Comparison of ENCODE assay signal across 23 mouse cellular contexts in genomic region chr1:98522977-98523376, GRCm38 (mm10).
DNase-seq lines count a peak whose midpoint lies in the region; ATAC-seq and TF ChIP-seq lines count a peak whose summit lies in the region.
"Had no signal": no experiment of that assay in that cellular context is flagged by ENCODE, and none has a peak within 500 bp of the region (broad histone marks: within the 10 kb centered on the region; RNA-seq: fewer than 3 reads in every experiment).

No protein-coding gene starts in this region.

- H3K27me3 ChIP-seq in forebrain, embryonic 13.5 days: no peaks in the 10 kb centered on the region
- H3K27me3 ChIP-seq in forebrain, embryonic 10.5 days (ENCODE audit: poor library complexity, severe bottlenecking): no peaks in the 10 kb centered on the region
- no peaks in the 10 kb centered on the region for H3K27me3 ChIP-seq in intestine, postnatal 0 days (replicated peaks; ENCODE audit: control insufficient read depth, insufficient read depth, low read length)
- no peaks in the 10 kb centered on the region for H3K27me3 ChIP-seq in intestine, embryonic 16.5 days (replicated peaks; ENCODE audit: control insufficient read depth, insufficient read depth, low read length)
- H3K27me3 ChIP-seq: CH12.LX; liver, embryonic 13.5 days; neural tube, embryonic 15.5 days had no signal

- no peaks in the 10 kb centered on the region for H3K36me3 ChIP-seq in forebrain, embryonic 13.5 days (ENCODE audit: poor library complexity, severe bottlenecking)
- H3K36me3 ChIP-seq in forebrain, embryonic 10.5 days (replicated peaks): no peaks in the 10 kb centered on the region
- H3K36me3 ChIP-seq in intestine, postnatal 0 days (ENCODE audit: control insufficient read depth, insufficient read depth): no peaks in the 10 kb centered on the region
- no peaks in the 10 kb centered on the region for H3K36me3 ChIP-seq in intestine, embryonic 16.5 days (ENCODE audit: control insufficient read depth, insufficient read depth, low read length)
- H3K36me3 ChIP-seq: heart, embryonic 10.5 days; liver, embryonic 13.5 days; neural tube, embryonic 15.5 days had no signal

- WGBS in forebrain, embryonic 13.5 days: 80% methylated on average over 2 of the region's 2 CpGs
- WGBS in forebrain, embryonic 10.5 days: 87% methylated on average over 2 of the region's 2 CpGs
- WGBS in intestine, postnatal 0 days: 83% methylated on average over 2 of the region's 2 CpGs
- 78% methylated on average over 2 of the region's 2 CpGs for WGBS in intestine, embryonic 16.5 days

- H3K27ac ChIP-seq in forebrain, embryonic 13.5 days: no peak overlapping the region
- H3K27ac ChIP-seq in forebrain, embryonic 10.5 days: no peak overlapping the region
- no peak overlapping the region for H3K27ac ChIP-seq in intestine, postnatal 0 days (ENCODE audit: low read depth, low read length)
- H3K27ac ChIP-seq in intestine, embryonic 16.5 days (ENCODE audit: low read length): no peak overlapping the region
- H3K27ac ChIP-seq: heart, embryonic 10.5 days; left cerebral cortex, adult 2 months; liver, embryonic 13.5 days; neural tube, embryonic 15.5 days had no signal

- H3K4me1 ChIP-seq in forebrain, embryonic 13.5 days: no peaks in the 10 kb centered on the region
- no peaks in the 10 kb centered on the region for H3K4me1 ChIP-seq in forebrain, embryonic 10.5 days
- no peaks in the 10 kb centered on the region for H3K4me1 ChIP-seq in intestine, postnatal 0 days (replicated peaks; ENCODE audit: control insufficient read depth, insufficient read depth, low read length)
- no peaks in the 10 kb centered on the region for H3K4me1 ChIP-seq in intestine, embryonic 16.5 days (ENCODE audit: control insufficient read depth, insufficient read depth, low read length)
- H3K4me1 ChIP-seq: heart, embryonic 10.5 days; liver, embryonic 13.5 days; neural tube, embryonic 15.5 days had no signal

- H3K4me2 ChIP-seq in forebrain, embryonic 13.5 days: no peak overlapping the region
- H3K4me2 ChIP-seq in intestine, postnatal 0 days (replicated peaks; ENCODE audit: low read depth): no peak overlapping the region
- H3K4me2 ChIP-seq in intestine, embryonic 16.5 days (ENCODE audit: low read depth, low read length): no peak overlapping the region
- H3K4me2 ChIP-seq: liver, embryonic 13.5 days; neural tube, embryonic 15.5 days had no signal

- H3K4me3 ChIP-seq in forebrain, embryonic 13.5 days: no peak overlapping the region
- no peak overlapping the region for H3K4me3 ChIP-seq in forebrain, embryonic 10.5 days
- H3K4me3 ChIP-seq in intestine, postnatal 0 days (ENCODE audit: low read depth, low read length): no peak overlapping the region
- H3K4me3 ChIP-seq in intestine, embryonic 16.5 days (ENCODE audit: low read length): no peak overlapping the region
- H3K4me3 ChIP-seq: heart, embryonic 10.5 days; left cerebral cortex, adult 2 months; liver, embryonic 13.5 days; neural tube, embryonic 15.5 days had no signal

- no peaks in the 10 kb centered on the region for H3K9me3 ChIP-seq in forebrain, embryonic 13.5 days (replicated peaks)
- H3K9me3 ChIP-seq in forebrain, embryonic 10.5 days: no peaks in the 10 kb centered on the region
- H3K9me3 ChIP-seq in intestine, postnatal 0 days (ENCODE audit: control insufficient read depth): no peaks in the 10 kb centered on the region
- no peaks in the 10 kb centered on the region for H3K9me3 ChIP-seq in intestine, embryonic 16.5 days (ENCODE audit: control insufficient read depth, low read length)
- H3K9me3 ChIP-seq: heart, embryonic 10.5 days; liver, embryonic 13.5 days; neural tube, embryonic 15.5 days had no signal

- no peak overlapping the region for H3K9ac ChIP-seq in forebrain, embryonic 13.5 days
- no peak overlapping the region for H3K9ac ChIP-seq in intestine, postnatal 0 days (ENCODE audit: low read depth, low read length)
- H3K9ac ChIP-seq in intestine, embryonic 16.5 days (ENCODE audit: low read depth, low read length): no peak overlapping the region
- H3K9ac ChIP-seq: liver, embryonic 13.5 days; neural tube, embryonic 15.5 days had no signal

- peak; percentile 41 for TF ChIP-seq CTCF in intestine, postnatal 0 days (IDR thresholded peaks at IDR 0.05; ENCODE audit: low read depth)

- peak; percentile 63; the same call in 1 of the 2 replicates for ATAC-seq in forebrain, embryonic 13.5 days
- no peak for ATAC-seq in intestine, postnatal 0 days
- ATAC-seq in intestine, embryonic 16.5 days: no peak

- no peak for DNase-seq in forebrain, embryonic 10.5 days (ENCODE audit: extremely low spot score, low spot score)
- DNase-seq in right cerebral cortex, postnatal 4 days: peak; percentile 2
- no peak for DNase-seq in right cerebral cortex, adult 2 months (ENCODE audit: low spot score in 2 of 2)
- DNase-seq in lung, postnatal 14 days: no peak
- DNase-seq in urinary bladder, postnatal 25 days (ENCODE audit: low spot score): no peak
- DNase-seq: adrenal gland, postnatal 10 days; B cell, adult 2 months; cerebellum, adult 9-10 months; gastrocnemius, postnatal 10 days; heart, postnatal 4 days; kidney, adult 2 months; kidney, postnatal 10 days; liver, embryonic 13.5 days; lung, adult 2 months; right cerebral cortex, postnatal 25 days; thymus, postnatal 25 days had no signal
